Mouse (Mus musculus) cerebellum, adult 2 months (tissue): ENCODE data around the gene Tenm2.

Source experiments
- CTCF ChIP-seq: fragments of 200-500 bp; IDR thresholded peaks from 2 replicates; pipeline ENCODE4 v1.5.1; 2011; ENCODE audit warnings: low read depth, mild to moderate bottlenecking, control low read depth, low read length, moderate library complexity, borderline replicate concordance; ENCODE audit not compliant: insufficient read depth
- POLR2A ChIP-seq: fragments of 200-500 bp; IDR thresholded peaks from 2 replicates; pipeline ENCODE4 v1.6.1; 2011; ENCODE audit warnings: low read length, control low read depth, borderline replicate concordance; ENCODE audit not compliant: insufficient read depth

GRCm38 (mm10) chr11:36263840-36264239 lies 971.9 kb downstream of the Tenm2 start:
- TF ChIP-seq CTCF (no peak), POLR2A (no peak)
